Mouse (Mus musculus) bone marrow macrophage, adult 2 months (primary cell): ENCODE results near the gene Irgm1. TPM values are rescaled to one million over a fixed set of nuclear protein-coding genes. Genes with fewer than 3 reads are reported as not detected.
A peak's percentile ranks its signal among the peaks of the same experiment; 100 is the strongest.
"Not testable (repeated sequence)": the region's sequence is repeated elsewhere in the genome, so short reads cannot be mapped to it uniquely, and the experiment has no call there.

Experiments used
- H3K27ac ChIP-seq: 2 replicates; pipeline ENCODE4 v1.5.1; 2012; ENCODE audit warnings: low read depth, low read length; ENCODE audit not compliant: insufficient read depth
- H3K4me1 ChIP-seq: 2 replicates; pipeline ENCODE4 v1.6.1; 2012; ENCODE audit warnings: low read length; ENCODE audit not compliant: control insufficient read depth, insufficient read depth
- H3K4me3 ChIP-seq: 2 replicates; pipeline ENCODE4 v1.5.1; 2012; ENCODE audit warnings: mild to moderate bottlenecking, low read length, moderate library complexity; ENCODE audit not compliant: insufficient read depth
- CTCF ChIP-seq: IDR thresholded peaks from 2 replicates; pipeline ENCODE4 v1.5.1; 2012; ENCODE audit warnings: low read depth, mild to moderate bottlenecking, low read length, moderate library complexity
- POLR2A ChIP-seq: IDR thresholded peaks from 2 replicates; pipeline ENCODE4 v1.6.1; 2012; ENCODE audit warnings: mild to moderate bottlenecking, low read depth, low read length, borderline replicate concordance
- polyA plus RNA-seq: library from polyadenylated mRNA; stranded (reverse); fragments of >200 nt; gene quantifications from 2 replicates; pipeline ENCODE4 v1.2.4, GENCODE M21; 2012; ENCODE audit not compliant: missing spikeins, insufficient read depth, insufficient read length

Gene Irgm1
- polyA plus RNA-seq, 1 experiment = 79.4 TPM

GRCm38 (mm10) chr11:48853474-48854180, 17.9 kb downstream of the Irgm1 start:
- H3K4me1 ChIP-seq = peaks cover 3% of the 10 kb centered on the region

DNA sequence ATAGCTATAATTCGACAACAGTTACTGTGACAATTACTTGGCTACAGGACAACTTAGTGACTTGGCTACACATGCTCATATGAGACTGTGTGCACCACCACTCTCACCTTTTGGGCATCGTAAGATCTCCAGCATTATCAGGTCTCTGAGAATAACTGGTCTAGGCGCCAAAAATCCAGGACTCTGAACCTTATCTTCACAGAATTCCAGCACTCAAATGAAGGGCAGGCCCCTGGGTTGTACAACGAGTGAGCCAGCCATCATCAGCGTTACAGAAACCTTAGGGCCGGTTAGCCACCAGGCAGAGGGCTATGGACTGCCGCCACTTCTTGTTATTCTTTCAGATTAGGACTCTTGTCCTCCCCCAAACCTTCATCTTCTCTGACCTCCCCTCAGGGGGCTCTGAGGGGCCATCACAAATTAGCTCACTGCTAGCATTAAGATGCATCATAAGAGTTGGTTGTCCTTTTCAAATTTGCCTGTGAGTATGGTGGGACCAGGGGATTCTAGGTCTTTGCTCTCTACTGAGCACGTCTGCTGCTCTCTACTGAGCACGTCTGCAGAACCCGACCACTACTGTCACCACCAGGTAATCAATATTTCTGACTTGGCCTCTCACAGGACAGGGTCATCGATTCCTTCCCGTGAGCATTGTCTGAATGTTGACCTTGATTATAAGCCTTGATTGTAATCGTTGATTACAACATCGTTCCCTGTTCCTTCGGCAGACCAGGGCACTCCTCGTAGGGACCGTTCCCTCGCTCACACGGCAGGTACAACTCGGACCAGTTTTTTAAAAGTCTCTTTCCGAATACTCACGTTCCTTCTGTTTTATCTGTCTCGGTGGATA, 18.6 kb downstream of the Irgm1 start:
- H3K4me1 ChIP-seq = peaks cover 3% of the 10 kb centered on the region
- TF ChIP-seq POLR2A (no peak), CTCF (no peak)
- H3K27ac ChIP-seq = no peak overlapping the region
- H3K4me3 ChIP-seq = peak overlapping the region; percentile 83

More at GRCm38 (mm10) chr11:48853474-48854180, 17.9 kb downstream of the Irgm1 start:
- Histone ChIP-seq H3K4me3 (peak overlapping the region; percentile 83), H3K27ac (peak overlapping the region; percentile 66)
- TF ChIP-seq POLR2A (no peak), CTCF (no peak)

GRCm38 (mm10) chr11:48852190-48852589, 19.3 kb downstream of the Irgm1 start:
- TF ChIP-seq POLR2A (no peak), CTCF (no peak)
- Histone ChIP-seq H3K4me1 (peaks cover 3% of the 10 kb centered on the region), H3K4me3 (no peak overlapping the region), H3K27ac (no peak overlapping the region)

- no peak for TF ChIP-seq POLR2A
- TF ChIP-seq CTCF = no peak
- Histone ChIP-seq H3K4me3 (no peak overlapping the region), H3K4me1 (peaks cover 3% of the 10 kb centered on the region), H3K27ac (no peak overlapping the region)
Observed at GRCm38 (mm10) chr11:48851270-48851995, 20.1 kb downstream of the Irgm1 start.

DNA sequence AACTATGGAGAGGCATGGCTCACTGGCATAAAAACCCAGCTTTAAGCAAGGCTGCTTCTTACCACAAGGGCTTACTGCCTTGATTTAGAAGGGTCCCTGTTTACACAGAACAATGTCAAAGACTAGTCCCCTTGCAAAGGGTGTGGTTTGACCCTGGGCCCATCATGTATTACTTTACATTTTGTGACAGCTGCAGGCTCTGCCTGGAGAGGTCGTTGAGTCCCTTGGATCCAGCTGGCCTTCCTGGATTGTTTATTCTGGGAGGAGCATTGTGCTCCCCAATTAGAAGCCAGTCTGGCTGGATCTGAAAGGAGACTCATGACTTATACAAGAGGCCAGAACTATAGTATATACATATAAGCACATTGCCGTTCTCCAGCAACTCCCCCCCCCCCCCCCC, 21.2 kb downstream of the Irgm1 start:
- H3K4me1 ChIP-seq = peaks cover 3% of the 10 kb centered on the region
- TF ChIP-seq POLR2A = no peak
- TF ChIP-seq CTCF = no peak
- no peak overlapping the region for H3K4me3 ChIP-seq
- H3K27ac ChIP-seq = no peak overlapping the region

DNA sequence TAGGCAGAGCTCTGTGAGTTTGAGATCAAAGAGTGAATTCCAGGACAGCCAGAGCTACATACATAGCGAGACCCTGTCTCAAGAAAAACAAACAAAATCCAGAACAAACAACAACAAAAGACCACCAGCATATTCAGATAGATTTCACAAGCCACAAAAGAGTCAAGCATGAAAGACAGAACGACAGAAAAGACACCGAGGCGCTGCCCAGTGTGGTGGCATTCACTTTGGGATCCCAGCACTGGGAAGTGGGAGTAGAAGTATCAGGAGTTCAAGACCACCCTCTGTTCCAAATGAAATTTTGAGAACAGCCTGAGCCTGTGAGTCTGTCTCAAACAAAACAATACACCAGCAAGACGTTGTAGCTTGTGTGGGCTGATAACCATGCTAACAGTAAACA, 24.6 kb downstream of the Irgm1 start:
- H3K4me3 ChIP-seq = no peak overlapping the region
- TF ChIP-seq CTCF (no peak), POLR2A (no peak)
- H3K4me1 ChIP-seq = no peaks in the 10 kb centered on the region

DNA sequence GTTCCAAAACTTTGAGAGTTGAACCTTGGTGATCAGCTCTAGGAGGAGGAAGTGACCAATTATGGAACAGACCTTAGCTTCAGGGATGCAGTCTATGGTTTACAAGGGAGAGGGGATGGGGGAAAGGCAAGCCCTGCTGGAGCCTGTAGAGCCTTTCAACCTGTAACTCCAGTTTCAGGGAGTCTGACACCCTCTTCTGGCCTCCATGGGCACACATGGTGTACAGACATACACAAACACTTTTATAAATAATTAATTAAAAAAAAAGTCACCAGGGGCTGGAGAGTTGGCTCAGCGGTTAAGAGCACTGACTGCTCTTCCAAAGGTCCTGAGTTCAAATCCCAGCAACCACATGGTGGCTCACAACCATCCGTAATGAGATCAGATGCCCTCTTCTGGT, 25.1 kb downstream of the Irgm1 start:
- H3K4me3 ChIP-seq, H3K4me1 ChIP-seq, H3K27ac ChIP-seq: not testable (repeated sequence)

More for the DNA sequence above, 24.6 kb downstream of the Irgm1 start:
- H3K27ac ChIP-seq = no peak overlapping the region

DNA sequence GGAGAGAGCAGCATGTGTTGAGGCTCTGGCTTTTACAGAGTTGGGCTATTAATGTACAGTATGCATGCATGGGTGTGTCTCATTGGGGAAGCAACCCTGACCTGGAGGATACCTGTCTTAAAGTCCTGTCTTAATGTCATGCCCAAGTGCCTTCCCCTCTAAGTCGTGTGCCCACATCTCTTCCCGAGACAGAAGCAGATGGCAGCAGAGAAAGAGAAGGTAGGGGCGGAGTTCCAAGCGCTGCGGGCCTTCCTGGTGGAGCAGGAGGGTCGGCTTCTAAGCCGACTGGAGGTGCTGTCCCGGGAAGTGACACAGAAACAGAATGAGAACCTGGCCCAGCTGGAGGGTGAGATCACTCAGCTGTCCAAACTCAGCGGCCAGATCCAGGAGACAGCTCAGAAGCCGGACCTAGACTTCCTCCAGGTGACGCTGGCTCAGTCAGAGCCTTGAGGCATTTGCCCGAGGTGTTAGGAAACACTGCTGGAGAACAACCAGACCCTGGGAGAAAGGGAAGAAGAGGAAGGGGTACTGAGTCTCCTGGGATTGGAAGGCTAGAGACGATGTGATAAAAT, 26.2 kb downstream of the Irgm1 start:
- H3K4me1 ChIP-seq = no peaks in the 10 kb centered on the region
- TF ChIP-seq CTCF (no peak), POLR2A (no peak)
- no peak overlapping the region for H3K4me3 ChIP-seq
- H3K27ac ChIP-seq = no peak overlapping the region

GRCm38 (mm10) chr11:48844309-48844708, 27.2 kb downstream of the Irgm1 start:
- no peak for TF ChIP-seq CTCF
- no peak for TF ChIP-seq POLR2A
- no peak overlapping the region for H3K27ac ChIP-seq
- H3K4me1 ChIP-seq = no peaks in the 10 kb centered on the region; the same call in 1 of the 2 replicates
- H3K4me3 ChIP-seq = no peak overlapping the region

DNA sequence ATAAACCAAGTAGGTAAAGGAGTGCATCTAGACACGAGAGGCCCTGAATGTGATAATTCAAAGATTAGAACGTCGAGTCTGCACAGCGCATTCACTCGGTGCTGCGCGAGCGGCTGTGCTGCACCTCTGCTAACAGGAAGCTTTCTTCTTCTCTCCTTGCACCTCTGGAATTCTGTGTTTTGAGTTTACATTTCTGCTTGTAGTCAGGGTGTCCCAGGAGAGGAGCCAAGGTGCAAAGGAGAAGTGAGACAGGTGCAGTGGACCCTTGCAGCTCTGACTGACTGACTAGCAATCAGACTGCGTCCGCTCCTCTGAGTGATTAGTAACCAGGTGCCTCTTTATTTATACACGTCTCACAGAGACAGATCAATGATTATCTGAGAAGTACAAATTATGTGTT, 28.3 kb downstream of the Irgm1 start:
- no peak overlapping the region for H3K4me3 ChIP-seq
- peaks cover 4% of the 10 kb centered on the region for H3K4me1 ChIP-seq
- TF ChIP-seq CTCF = no peak
- TF ChIP-seq POLR2A = no peak
- no peak overlapping the region for H3K27ac ChIP-seq
